Mouse (Mus musculus): ENCODE data around the gene Mettl7a2. TPM values are rescaled to one million over a fixed set of nuclear protein-coding genes. Genes with fewer than 3 reads are reported as not detected.

Gene Mettl7a2
- total and polyA plus RNA-seq, 2 experiments: 0.18 TPM; not detected in 1

GRCm38 (mm10) chr15:100403318-100404000 lies 50.5 kb downstream of the Mettl7a2 start:
- Histone ChIP-seq H3K79me2 (ENCODE audit: control insufficient read depth, insufficient read depth, low read length) (no peaks in the 10 kb centered on the region; the same call in 1 of the 2 replicates), H3K4me3 (ENCODE audit: insufficient read depth, low read depth, low read length) (peak overlapping the region; percentile 49), H3K4me1 (ENCODE audit: control insufficient read depth, insufficient read depth, low read length) (peaks cover 22% of the 10 kb centered on the region), H3K36me3 (ENCODE audit: control insufficient read depth, insufficient read depth, low read length) (peaks cover 12% of the 10 kb centered on the region; the same call in 1 of the 2 replicates), H3K9ac (ENCODE audit: low read depth, low read length) (peak overlapping the region; percentile 67), H3K27me3 (ENCODE audit: control insufficient read depth, insufficient read depth, low read length) (no peaks in the 10 kb centered on the region), H3K27ac (replicated peaks; ENCODE audit: insufficient read depth, low read depth, low read length) (peak overlapping the region; percentile 79)
- no peak for TF ChIP-seq POLR2A (IDR thresholded peaks at IDR 0.05; ENCODE audit: extremely low read depth, insufficient read depth, low read length)
- peak; percentile 89 for DNase-seq (ENCODE audit: extremely low read depth, low read depth, low spot score)
- 56% methylated on average over 16 of the region's 16 CpGs for WGBS

DNA sequence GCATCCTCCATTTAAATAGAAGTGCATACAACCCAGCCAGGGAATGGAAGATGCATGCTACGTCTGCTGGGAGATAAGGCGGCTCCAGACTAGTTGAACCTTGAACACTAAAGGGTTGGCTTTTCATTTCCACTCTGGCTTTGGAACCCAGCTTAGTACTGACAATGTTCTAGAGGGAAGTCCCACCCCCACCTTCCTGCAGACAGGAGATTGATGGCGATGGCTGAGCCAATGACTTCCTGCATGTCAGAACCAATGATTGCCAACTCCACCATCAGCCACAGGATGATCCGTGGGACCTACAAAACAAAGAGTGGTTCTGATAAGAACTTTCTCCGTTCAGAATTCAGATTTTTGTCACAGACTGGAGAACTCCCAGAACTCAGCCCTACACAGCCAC lies 53.1 kb downstream of the Mettl7a2 start:
- H3K27ac ChIP-seq (replicated peaks; ENCODE audit: insufficient read depth, low read depth, low read length): no peak overlapping the region
- DNase-seq (ENCODE audit: extremely low read depth, low read depth, low spot score): peak; percentile 45
- H3K4me3 ChIP-seq (ENCODE audit: insufficient read depth, low read depth, low read length): no peak overlapping the region
- H3K36me3 ChIP-seq (ENCODE audit: control insufficient read depth, insufficient read depth, low read length): peaks cover 5% of the 10 kb centered on the region
- no peak overlapping the region for H3K9ac ChIP-seq (ENCODE audit: low read depth, low read length)
- peaks cover 4% of the 10 kb centered on the region; the same call in 1 of the 2 replicates for H3K79me2 ChIP-seq (ENCODE audit: control insufficient read depth, insufficient read depth, low read length)
- H3K4me1 ChIP-seq (ENCODE audit: control insufficient read depth, insufficient read depth, low read length): peaks cover 17% of the 10 kb centered on the region
- 33% methylated on average over 5 of the region's 5 CpGs for WGBS
- H3K27me3 ChIP-seq (ENCODE audit: control insufficient read depth, insufficient read depth, low read length): no peaks in the 10 kb centered on the region
- no peak for TF ChIP-seq CTCF (IDR thresholded peaks at IDR 0.05; ENCODE audit: low read depth, low read length)
- no peak for TF ChIP-seq POLR2A (IDR thresholded peaks at IDR 0.05; ENCODE audit: extremely low read depth, insufficient read depth, low read length)

- Histone ChIP-seq H3K9ac (ENCODE audit: low read depth, low read length) (peak overlapping the region; percentile 35), H3K79me2 (ENCODE audit: control insufficient read depth, insufficient read depth, low read length) (peaks cover 16% of the 10 kb centered on the region; the same call in 1 of the 2 replicates), H3K36me3 (ENCODE audit: control insufficient read depth, insufficient read depth, low read length) (peaks cover 5% of the 10 kb centered on the region), H3K27ac (replicated peaks; ENCODE audit: insufficient read depth, low read depth, low read length) (peak overlapping the region; percentile 71), H3K4me3 (ENCODE audit: insufficient read depth, low read depth, low read length) (no peak overlapping the region), H3K27me3 (ENCODE audit: control insufficient read depth, insufficient read depth, low read length) (no peaks in the 10 kb centered on the region), H3K4me1 (ENCODE audit: control insufficient read depth, insufficient read depth, low read length) (peaks cover 13% of the 10 kb centered on the region)
- 27% methylated on average over 14 of the region's 14 CpGs for WGBS
- peak; percentile 88 for DNase-seq (ENCODE audit: extremely low read depth, low read depth, low spot score)
- TF ChIP-seq CTCF (IDR thresholded peaks at IDR 0.05; ENCODE audit: low read depth, low read length): no peak
- no peak for TF ChIP-seq POLR2A (IDR thresholded peaks at IDR 0.05; ENCODE audit: extremely low read depth, insufficient read depth, low read length)
Observed at GRCm38 (mm10) chr15:100410918-100411672, 58.1 kb downstream of the Mettl7a2 start.

Other genes starting within 250 kb of the Mettl7a2 start
- 11.2 and 16.8 TPM in 2 replicates for gene Atf1, start 125.4 kb upstream of the Mettl7a2 start, total RNA-seq (2014; rRNA removed)
- gene Atf1, start 125.4 kb upstream of the Mettl7a2 start, polyA plus RNA-seq (2012; rRNA removed): 35.1 and 36.3 TPM in 2 replicates
- gene Tmprss12, start 72.4 kb upstream of the Mettl7a2 start, total RNA-seq (2014; rRNA removed): not detected in 2 replicates
- gene Tmprss12, start 72.4 kb upstream of the Mettl7a2 start, polyA plus RNA-seq (2012; rRNA removed): not detected in 2 replicates
- gene Mettl7a1, start 49.1 kb upstream of the Mettl7a2 start, total RNA-seq (2014; rRNA removed): 327 and 366 TPM in 2 replicates
- 201 TPM in 2 replicates for gene Mettl7a1, start 49.1 kb upstream of the Mettl7a2 start, polyA plus RNA-seq (2012; rRNA removed)
- gene Mettl7a3, start 18.3 kb upstream of the Mettl7a2 start, total RNA-seq (2014; rRNA removed): not detected in 2 replicates
- not detected in 2 replicates for gene Mettl7a3, start 18.3 kb upstream of the Mettl7a2 start, polyA plus RNA-seq (2012; rRNA removed)
- not detected in 2 replicates for gene Methig1, start 51 bp upstream of the Mettl7a2 start, total RNA-seq (2014; rRNA removed)
- 0.15 TPM in 1 of 2 replicates, not detected in the other for gene Methig1, start 51 bp upstream of the Mettl7a2 start, polyA plus RNA-seq (2012; rRNA removed)
- gene Higd1c, start 11.3 kb downstream of the Mettl7a2 start, total RNA-seq (2014; rRNA removed): not detected in 2 replicates
- gene Higd1c, start 11.3 kb downstream of the Mettl7a2 start, polyA plus RNA-seq (2012; rRNA removed): not detected in 2 replicates
- not detected in 2 replicates for gene Gm5475, start 68.9 kb downstream of the Mettl7a2 start, total RNA-seq (2014; rRNA removed)
- not detected in 2 replicates for gene Gm5475, start 68.9 kb downstream of the Mettl7a2 start, polyA plus RNA-seq (2012; rRNA removed)
- gene Slc11a2, start 71.9 kb downstream of the Mettl7a2 start, total RNA-seq (2014; rRNA removed): 14.5 and 22.3 TPM in 2 replicates
- gene Slc11a2, start 71.9 kb downstream of the Mettl7a2 start, polyA plus RNA-seq (2012; rRNA removed): 23.2 and 25.2 TPM in 2 replicates
- 18.7 and 21.1 TPM in 2 replicates for gene Letmd1, start 115.8 kb downstream of the Mettl7a2 start, total RNA-seq (2014; rRNA removed)
- gene Letmd1, start 115.8 kb downstream of the Mettl7a2 start, polyA plus RNA-seq (2012; rRNA removed): 38.7 and 39.9 TPM in 2 replicates
- gene Csrnp2, start 142.3 kb downstream of the Mettl7a2 start, total RNA-seq (2014; rRNA removed): 0.92 and 1.1 TPM in 2 replicates
- 0.78 and 1.1 TPM in 2 replicates for gene Csrnp2, start 142.3 kb downstream of the Mettl7a2 start, polyA plus RNA-seq (2012; rRNA removed)
- 4.0 and 5.9 TPM in 2 replicates for gene Tfcp2, start 198.8 kb downstream of the Mettl7a2 start, total RNA-seq (2014; rRNA removed)
- gene Tfcp2, start 198.8 kb downstream of the Mettl7a2 start, polyA plus RNA-seq (2012; rRNA removed): 3.9 and 5.8 TPM in 2 replicates
- gene Pou6f1, start 246.8 kb downstream of the Mettl7a2 start, total RNA-seq (2014; rRNA removed): 1.9 and 2.0 TPM in 2 replicates
- 3.1 and 5.5 TPM in 2 replicates for gene Pou6f1, start 246.8 kb downstream of the Mettl7a2 start, polyA plus RNA-seq (2012; rRNA removed)